Mouse (Mus musculus) lung, embryonic 15.5 days (tissue): ENCODE results near the gene Alpl. TPM values are rescaled to one million over a fixed set of nuclear protein-coding genes. Genes with fewer than 3 reads are reported as not detected.

Source experiments
- ATAC-seq: fragments of 200-750 bp; cut with Nextera tagmentation; 2 replicates; pipeline ENCODE4 v1.8.0; 2017; ENCODE audit warnings: moderate number of reproducible peaks, borderline replicate concordance; ENCODE audit not compliant: low FRiP score, low TSS enrichment; ENCODE audit errors: extremely low read depth
- H3K27ac ChIP-seq: fragments of 300-500 bp; sonication (generic); 2 replicates; pipeline ENCODE4 v1.5.1; 2015; ENCODE audit warnings: moderate library complexity, mild to moderate bottlenecking, inconsistent platforms
- H3K27me3 ChIP-seq: fragments of 300-500 bp; sonication (generic); 2 replicates; pipeline ENCODE4 v1.6.1; 2015; ENCODE audit warnings: inconsistent platforms
- H3K36me3 ChIP-seq: fragments of 300-500 bp; sonication (generic); 2 replicates; pipeline ENCODE4 v1.6.1; 2015; ENCODE audit warnings: inconsistent platforms
- H3K4me1 ChIP-seq: fragments of 300-500 bp; sonication (generic); 2 replicates; pipeline ENCODE4 v1.6.1; 2015; ENCODE audit warnings: inconsistent platforms
- H3K4me2 ChIP-seq: fragments of 300-500 bp; sonication (generic); 2 replicates; pipeline ENCODE4 v1.6.1; 2015; ENCODE audit warnings: inconsistent platforms, mild to moderate bottlenecking, moderate library complexity
- H3K4me3 ChIP-seq: fragments of 300-500 bp; sonication (generic); 2 replicates; pipeline ENCODE4 v1.5.1; 2015; ENCODE audit warnings: mild to moderate bottlenecking, inconsistent platforms
- H3K9ac ChIP-seq: fragments of 300-500 bp; sonication (generic); 2 replicates; pipeline ENCODE4 v1.6.1; 2015; ENCODE audit warnings: inconsistent platforms
- H3K9me3 ChIP-seq: fragments of 300-500 bp; sonication (generic); 2 replicates; pipeline ENCODE4 v1.6.1; 2016; ENCODE audit warnings: inconsistent platforms
- WGBS: fragments of 180-500 bp; shearing (Covaris S2); methylation state at CpG from one replicate; pipeline ENCODE4 v1.1.7; 2015; 5-methylcytosine and 5-hydroxymethylcytosine counted together
- polyA plus RNA-seq: library from polyadenylated mRNA; unstranded; fragments of >200 nt; fragmentation: Nextera tagmentation; extraction: Ambion mirVana; gene quantifications from 2 replicates; pipeline ENCODE4 v1.2.1, GENCODE M21; 2015

Gene Alpl
- polyA plus RNA-seq, 1 experiment from 2014 or later = 4.2 TPM

- Histone ChIP-seq H3K36me3 (no peaks in the 10 kb centered on the region), H3K9me3 (no peaks in the 10 kb centered on the region), H3K4me3 (no peak overlapping the region), H3K27ac (no peak overlapping the region), H3K4me1 (peaks cover 10% of the 10 kb centered on the region; the same call in 1 of the 2 replicates), H3K9ac (no peak overlapping the region), H3K27me3 (peaks cover 8% of the 10 kb centered on the region; the same call in 1 of the 2 replicates), H3K4me2 (no peak overlapping the region)
- WGBS = 52% methylated on average over 4 of the region's 4 CpGs
- ATAC-seq = no peak
These were observed 47.5 kb downstream of the Alpl start for GRCm38 (mm10) chr4:137748726-137749125.

- H3K27me3 ChIP-seq = peaks cover 8% of the 10 kb centered on the region; the same call in 1 of the 2 replicates
- 67% methylated on average over 5 of the region's 5 CpGs for WGBS
- ATAC-seq = no peak
- no peak overlapping the region for H3K27ac ChIP-seq
- peaks cover 10% of the 10 kb centered on the region; the same call in 1 of the 2 replicates for H3K4me1 ChIP-seq
- H3K4me2 ChIP-seq = no peak overlapping the region
- H3K4me3 ChIP-seq = no peak overlapping the region
- no peak overlapping the region for H3K9ac ChIP-seq
- no peaks in the 10 kb centered on the region for H3K9me3 ChIP-seq
- H3K36me3 ChIP-seq = no peaks in the 10 kb centered on the region
These were observed 48.6 kb downstream of the Alpl start for GRCm38 (mm10) chr4:137747590-137747989.

DNA sequence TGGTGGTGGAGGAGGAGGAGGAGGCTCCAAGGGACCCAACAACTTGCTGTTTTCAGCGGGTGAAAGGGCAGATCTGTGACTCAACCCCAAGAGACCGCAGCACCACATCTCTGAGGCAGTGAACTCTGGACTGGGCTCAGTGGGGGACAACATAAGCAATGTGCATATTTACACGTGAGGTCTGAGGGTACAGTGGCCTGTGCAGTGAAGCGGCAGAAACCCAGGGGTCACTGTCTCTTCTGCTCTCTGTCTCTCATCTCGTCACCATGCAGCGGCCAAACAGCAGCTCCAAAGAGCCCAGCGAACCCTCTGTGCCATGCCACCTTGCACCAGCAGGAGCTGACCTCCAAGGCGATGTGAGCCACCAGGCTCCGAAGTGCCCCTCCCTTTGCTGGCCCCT is 49.1 kb downstream of the Alpl start:
- WGBS = 75% methylated on average over 9 of the region's 9 CpGs
- ATAC-seq = no peak

DNA sequence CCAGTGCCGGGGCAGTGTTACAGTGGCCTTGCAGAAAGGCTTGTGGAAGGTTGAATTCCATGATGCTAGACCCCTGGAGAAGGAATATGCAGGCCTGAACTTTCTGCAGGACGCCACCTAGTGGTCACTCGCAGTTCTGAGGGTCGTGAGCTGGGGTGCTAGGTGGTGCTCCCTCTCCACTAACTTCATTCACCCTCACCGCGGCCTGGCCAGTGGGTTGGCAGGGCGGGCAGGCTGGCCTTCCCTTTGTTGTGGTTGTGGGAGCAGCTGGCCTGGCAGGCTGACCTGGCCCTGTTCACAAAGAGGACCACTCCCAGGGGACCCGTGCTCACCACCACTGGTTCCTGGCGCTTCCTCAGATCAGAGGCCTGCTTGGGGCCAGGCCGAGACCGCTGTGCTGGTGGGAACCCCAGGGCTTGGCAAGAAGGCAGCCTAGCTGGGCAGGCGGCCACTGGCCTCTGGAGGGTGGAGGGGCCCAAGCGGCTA is 51.7 kb downstream of the Alpl start:
- Histone ChIP-seq H3K9ac (no peak overlapping the region), H3K4me3 (no peak overlapping the region), H3K27me3 (no peaks in the 10 kb centered on the region), H3K36me3 (no peaks in the 10 kb centered on the region), H3K4me1 (0 out of 2 replicates have a peak, but pooled peaks cover 4% of the 10 kb centered on the region), H3K9me3 (no peaks in the 10 kb centered on the region), H3K27ac (no peak overlapping the region), H3K4me2 (no peak overlapping the region)
- 64% methylated on average over 13 of the region's 13 CpGs for WGBS
- ATAC-seq = no peak

More for the DNA sequence above, 49.1 kb downstream of the Alpl start:
- Histone ChIP-seq H3K27me3 (peaks cover 8% of the 10 kb centered on the region; the same call in 1 of the 2 replicates), H3K9me3 (no peaks in the 10 kb centered on the region), H3K4me2 (no peak overlapping the region), H3K36me3 (no peaks in the 10 kb centered on the region), H3K4me3 (no peak overlapping the region), H3K4me1 (peaks cover 10% of the 10 kb centered on the region; the same call in 1 of the 2 replicates), H3K27ac (no peak overlapping the region), H3K9ac (no peak overlapping the region)

GRCm38 (mm10) chr4:137743791-137744190 is 52.4 kb downstream of the Alpl start:
- no peaks in the 10 kb centered on the region for H3K9me3 ChIP-seq
- no peak overlapping the region for H3K9ac ChIP-seq
- 0 out of 2 replicates have a peak, but pooled peaks cover 4% of the 10 kb centered on the region for H3K4me1 ChIP-seq
- no peak overlapping the region for H3K27ac ChIP-seq
- no peaks in the 10 kb centered on the region for H3K36me3 ChIP-seq
- 60% methylated on average over 7 of the region's 7 CpGs for whole genome bisulfite sequencing
- H3K4me3 ChIP-seq = no peak overlapping the region
- no peaks in the 10 kb centered on the region for H3K27me3 ChIP-seq
- no peak for ATAC-seq
- H3K4me2 ChIP-seq = no peak overlapping the region

- H3K36me3 ChIP-seq = no peaks in the 10 kb centered on the region
- 74% methylated on average over 7 of the region's 7 CpGs for WGBS
- no peak for ATAC-seq
- peaks cover 13% of the 10 kb centered on the region for H3K4me1 ChIP-seq
- H3K9me3 ChIP-seq = no peaks in the 10 kb centered on the region
- H3K4me3 ChIP-seq = no peak overlapping the region
- no peak overlapping the region for H3K4me2 ChIP-seq
- H3K9ac ChIP-seq = no peak overlapping the region
- H3K27me3 ChIP-seq = no peaks in the 10 kb centered on the region
- H3K27ac ChIP-seq = no peak overlapping the region
These were observed 55.8 kb downstream of the Alpl start for GRCm38 (mm10) chr4:137740350-137740749.

DNA sequence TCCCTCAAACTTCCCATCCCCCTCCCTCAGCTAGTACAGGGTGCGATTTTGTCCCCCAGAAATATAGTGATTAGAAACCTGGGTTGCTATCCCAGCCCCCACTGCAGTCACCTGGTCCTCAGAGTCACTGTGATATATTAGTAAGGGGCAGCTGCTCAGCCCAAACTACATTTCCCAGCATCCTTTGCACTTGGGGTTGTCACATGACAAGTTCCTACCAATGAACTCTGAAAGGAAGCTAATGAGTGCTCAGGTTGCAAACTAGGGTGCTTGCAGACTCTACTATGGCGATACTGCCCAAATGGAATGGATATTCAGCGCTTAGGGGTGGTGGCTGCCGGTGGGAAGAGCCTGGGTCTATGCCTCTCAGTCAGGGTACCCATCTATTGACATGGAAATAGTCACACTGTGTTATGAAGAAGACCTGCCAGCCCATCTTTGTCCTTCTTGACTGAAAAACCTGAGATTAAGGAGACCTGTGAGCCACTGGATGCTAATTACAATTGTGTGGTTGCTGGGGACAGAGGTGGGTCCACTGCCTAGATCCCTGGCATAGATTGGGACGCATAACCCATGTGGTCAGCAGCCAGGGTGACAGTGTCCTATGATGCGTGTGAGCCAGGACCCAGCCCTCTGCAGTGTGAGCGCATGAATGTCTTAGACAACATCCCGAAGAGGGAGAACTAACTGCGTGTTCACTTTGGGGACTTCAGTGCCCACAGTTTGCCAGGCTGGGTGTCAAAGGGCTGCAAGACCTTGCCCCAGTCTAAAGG is 56.8 kb downstream of the Alpl start:
- Histone ChIP-seq H3K27me3 (no peaks in the 10 kb centered on the region), H3K9ac (no peak overlapping the region), H3K9me3 (no peaks in the 10 kb centered on the region), H3K27ac (no peak overlapping the region), H3K4me3 (no peak overlapping the region), H3K4me2 (no peak overlapping the region), H3K36me3 (no peaks in the 10 kb centered on the region), H3K4me1 (peaks cover 13% of the 10 kb centered on the region)
- WGBS = 47% methylated on average over 9 of the region's 9 CpGs
- ATAC-seq = 0 out of 2 replicates have a peak, but pooled peaks have one; percentile 24

GRCm38 (mm10) chr4:137737760-137738159 is 58.4 kb downstream of the Alpl start:
- WGBS = 58% methylated on average over 3 of the region's 3 CpGs
- H3K27me3 ChIP-seq = no peaks in the 10 kb centered on the region
- H3K9ac ChIP-seq = no peak overlapping the region
- H3K4me1 ChIP-seq = peaks cover 13% of the 10 kb centered on the region
- no peaks in the 10 kb centered on the region for H3K36me3 ChIP-seq
- no peak overlapping the region for H3K4me3 ChIP-seq
- H3K9me3 ChIP-seq = no peaks in the 10 kb centered on the region
- no peak overlapping the region for H3K4me2 ChIP-seq
- H3K27ac ChIP-seq = no peak overlapping the region
- ATAC-seq = no peak

- no peaks in the 10 kb centered on the region for H3K9me3 ChIP-seq
- peak; percentile 44 for ATAC-seq
- WGBS = 33% methylated on average over 11 of the region's 11 CpGs
- no peak overlapping the region for H3K4me3 ChIP-seq
- no peak overlapping the region for H3K4me2 ChIP-seq
- peaks cover 8% of the 10 kb centered on the region; the same call in 1 of the 2 replicates for H3K27me3 ChIP-seq
- H3K9ac ChIP-seq = no peak overlapping the region
- peaks cover 8% of the 10 kb centered on the region for H3K4me1 ChIP-seq
- no peaks in the 10 kb centered on the region for H3K36me3 ChIP-seq
- H3K27ac ChIP-seq = no peak overlapping the region
These were observed 59.9 kb downstream of the Alpl start for GRCm38 (mm10) chr4:137736220-137736701.

DNA sequence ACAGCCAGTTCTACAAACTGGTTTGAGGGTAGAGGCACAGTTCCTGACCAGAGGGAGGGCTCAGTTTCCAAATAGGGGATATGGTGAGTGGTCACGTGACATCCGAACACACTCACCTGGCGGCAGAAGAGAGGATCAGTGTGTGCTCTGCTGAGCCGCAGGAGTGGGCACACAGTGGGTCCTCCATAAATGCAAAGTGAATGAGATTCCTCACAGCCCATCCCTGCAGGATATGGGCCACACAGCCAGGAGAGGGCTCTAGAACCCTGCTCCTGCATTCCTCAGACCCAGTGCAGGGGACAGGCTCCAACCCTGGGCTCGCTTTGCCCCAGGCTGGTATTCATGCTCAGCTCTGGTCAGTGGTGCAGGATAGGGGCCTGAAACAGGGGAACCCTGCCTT is 62.7 kb downstream of the Alpl start:
- Histone ChIP-seq H3K27me3 (peaks cover 30% of the 10 kb centered on the region), H3K36me3 (no peaks in the 10 kb centered on the region), H3K4me2 (no peak overlapping the region), H3K4me1 (peaks cover 22% of the 10 kb centered on the region), H3K9me3 (no peaks in the 10 kb centered on the region), H3K27ac (no peak overlapping the region), H3K4me3 (no peak overlapping the region), H3K9ac (no peak overlapping the region)
- no peak for ATAC-seq
- 63% methylated on average over 5 of the region's 5 CpGs for WGBS

DNA sequence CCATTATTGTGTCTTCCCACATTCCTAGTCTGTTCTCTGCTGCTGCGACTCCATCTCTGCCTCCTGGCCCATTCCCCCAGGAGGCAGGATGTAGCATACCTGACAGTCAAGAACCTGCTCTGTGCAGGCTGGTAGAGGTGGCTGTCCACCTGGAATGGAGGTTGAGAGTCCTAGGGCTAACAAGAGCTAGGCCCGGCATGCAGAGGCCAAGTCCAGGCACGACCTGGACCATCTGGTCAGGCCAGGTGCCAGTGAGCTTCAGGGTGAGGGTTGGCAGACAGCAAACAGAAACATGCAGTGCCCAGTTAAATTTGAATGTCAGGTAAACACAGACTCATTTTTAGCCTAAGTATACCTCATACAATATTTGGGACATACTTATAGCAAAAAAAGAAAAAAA is 63.2 kb downstream of the Alpl start:
- H3K27me3 ChIP-seq = peaks cover 35% of the 10 kb centered on the region
- no peaks in the 10 kb centered on the region for H3K9me3 ChIP-seq
- ATAC-seq = no peak
- no peaks in the 10 kb centered on the region for H3K36me3 ChIP-seq
- H3K9ac ChIP-seq = no peak overlapping the region
- WGBS = 77% methylated on average over 3 of the region's 3 CpGs
- no peak overlapping the region for H3K4me2 ChIP-seq
- H3K27ac ChIP-seq = no peak overlapping the region
- peaks cover 25% of the 10 kb centered on the region for H3K4me1 ChIP-seq
- no peak overlapping the region for H3K4me3 ChIP-seq

GRCm38 (mm10) chr4:137732361-137732760 is 63.8 kb downstream of the Alpl start:
- Histone ChIP-seq H3K9me3 (no peaks in the 10 kb centered on the region), H3K4me3 (no peak overlapping the region), H3K27me3 (peaks cover 41% of the 10 kb centered on the region), H3K4me2 (no peak overlapping the region), H3K9ac (no peak overlapping the region), H3K36me3 (no peaks in the 10 kb centered on the region), H3K4me1 (peaks cover 31% of the 10 kb centered on the region), H3K27ac (no peak overlapping the region)
- 87% methylated on average over 3 of the region's 3 CpGs for WGBS
- ATAC-seq = no peak
